Mouse (Mus musculus): Measurements from ENCODE around the gene Hs6st3. TPM values are rescaled to one million over a fixed set of nuclear protein-coding genes. Genes with fewer than 3 reads are reported as not detected.

Hs6st3 gene
- total and polyA plus RNA-seq, 3 experiments = not detected

DNA sequence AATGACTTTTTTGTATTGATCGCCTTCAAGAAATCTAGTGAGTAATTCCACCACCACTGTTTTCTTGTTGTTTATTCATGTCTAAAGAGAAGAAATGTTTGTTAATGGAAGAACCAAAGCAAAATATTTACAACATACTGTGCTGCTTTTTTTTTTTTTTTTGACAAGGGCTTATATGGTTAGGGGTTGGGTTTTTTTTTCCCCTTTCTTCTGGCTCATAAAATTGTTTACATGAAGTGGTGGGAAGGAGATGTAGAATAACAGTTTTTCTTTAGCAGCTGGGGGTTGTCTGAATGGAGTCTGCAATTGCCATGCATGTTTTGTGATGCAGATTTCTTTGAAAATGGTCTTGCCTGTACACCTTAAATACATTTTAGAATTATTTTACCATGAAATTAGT is 382.9 kb downstream of the Hs6st3 start:
- H3K36me3 ChIP-seq (replicated peaks in 1 of 2; ENCODE audit: control insufficient read depth in 1 of 2, insufficient read depth in 1 of 2, low read length in 1 of 2) = no peaks in the 10 kb centered on the region
- H3K9me3 ChIP-seq (replicated peaks; ENCODE audit: low read length) = peaks cover 20% of the 10 kb centered on the region
- no peaks in the 10 kb centered on the region for H3K79me2 ChIP-seq (replicated peaks; ENCODE audit: control insufficient read depth, extremely low read depth, insufficient read depth, poor library complexity, severe bottlenecking)
- no peak overlapping the region for H3K27ac ChIP-seq (ENCODE audit: insufficient read depth, low read depth)
- no peak overlapping the region for H3K4me3 ChIP-seq (replicated peaks in 1 of 3; ENCODE audit: low read depth in 2 of 3, low read length in 2 of 3, poor library complexity in 1 of 3)
- H3K4me2 ChIP-seq (ENCODE audit: insufficient read depth, low read depth, poor library complexity, severe bottlenecking) = no peak overlapping the region
- dilution Hi-C loops (cut with MboI; ENCODE audit: extremely low pct_ligation_motif_present, extremely low pct_unique_long_range_greater_than_20kb, low sequenced_read_pairs) (no loop called here), in situ Hi-C loops (cut with MboI; ENCODE audit: low pct_ligation_motif_present, low pct_unique_long_range_greater_than_20kb, low sequenced_read_pairs) (no loop called here)
- TF ChIP-seq NRF1 (IDR thresholded peaks at IDR 0.05; ENCODE audit: low read depth, low read length) (no peak), HCFC1 (IDR thresholded peaks at IDR 0.05; ENCODE audit: low read depth, low read length) (no peak), EP300 (IDR thresholded peaks at IDR 0.05; ENCODE audit: low read length) (no peak), USF2 (conservative IDR thresholded peaks at IDR 0.05; ENCODE audit: low read depth, low read length) (no peak), IRF4 (IDR thresholded peaks at IDR 0.05; ENCODE audit: low read depth, low read length) (no peak), MAFK (IDR thresholded peaks at IDR 0.05; ENCODE audit: insufficient replicate concordance, low read length) (no peak), BHLHE40 (IDR thresholded peaks at IDR 0.05; ENCODE audit: low read depth, low read length) (no peak), ZC3H11A (IDR thresholded peaks at IDR 0.05; ENCODE audit: low read depth, low read length) (no peak), ETS1 (conservative IDR thresholded peaks at IDR 0.05; ENCODE audit: low read depth, low read length) (no peak), MAX (IDR thresholded peaks at IDR 0.05; ENCODE audit: low read length) (no peak), UBTF (IDR thresholded peaks at IDR 0.05; ENCODE audit: low read depth, low read length) (no peak), JUN (IDR thresholded peaks at IDR 0.05; ENCODE audit: insufficient read depth, low read depth, low read length) (no peak)
- H3K4me1 ChIP-seq (ENCODE audit: control insufficient read depth in 1 of 2, insufficient read depth in 2 of 2) = no peaks in the 10 kb centered on the region
- H3K27me3 ChIP-seq (replicated peaks) = no peaks in the 10 kb centered on the region
- DNase-seq (ENCODE audit: extremely low read depth) = no peak
- no peak overlapping the region for H3K9ac ChIP-seq (ENCODE audit: insufficient read depth, low read depth)

DNA sequence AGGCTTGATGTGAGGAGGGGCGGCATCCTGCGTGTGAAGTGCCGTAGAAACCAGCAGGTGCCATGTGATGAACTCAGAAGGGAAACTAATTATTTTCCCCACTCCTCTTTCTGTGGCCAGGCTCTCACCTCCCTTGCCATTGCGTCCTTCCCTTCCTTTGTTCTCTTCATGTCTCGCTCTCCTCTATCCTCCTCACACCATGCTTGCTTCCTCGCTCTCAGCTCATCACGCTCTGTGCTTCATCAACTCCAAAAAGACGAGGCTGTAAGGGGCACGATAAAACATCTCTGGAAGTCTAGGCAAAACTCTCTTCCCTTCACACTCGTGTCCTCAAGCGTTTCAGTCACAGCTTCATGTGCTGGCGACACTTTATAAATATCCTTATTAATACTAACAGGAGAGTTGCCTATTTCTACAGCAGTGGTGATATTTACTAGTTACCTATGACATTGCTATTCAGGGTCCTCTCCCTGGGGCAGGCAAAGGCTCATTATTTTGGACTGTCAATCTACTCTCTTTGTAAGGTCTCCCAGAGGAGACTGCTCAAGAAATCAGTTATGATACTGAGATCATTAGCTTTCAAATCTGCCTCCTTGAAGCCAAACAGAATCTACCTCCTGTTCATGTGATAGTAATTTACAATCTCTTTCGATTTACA is 394.9 kb downstream of the Hs6st3 start:
- Histone ChIP-seq H3K27me3 (replicated peaks) (no peaks in the 10 kb centered on the region), H3K9me3 (replicated peaks; ENCODE audit: low read length) (peaks cover 10% of the 10 kb centered on the region), H3K4me1 (ENCODE audit: control insufficient read depth in 1 of 2, insufficient read depth in 2 of 2) (no peaks in the 10 kb centered on the region), H3K9ac (ENCODE audit: insufficient read depth, low read depth) (no peak overlapping the region), H3K79me2 (replicated peaks; ENCODE audit: control insufficient read depth, extremely low read depth, insufficient read depth, poor library complexity, severe bottlenecking) (no peaks in the 10 kb centered on the region), H3K4me3 (replicated peaks in 1 of 3; ENCODE audit: low read depth in 2 of 3, low read length in 2 of 3, poor library complexity in 1 of 3) (no peak overlapping the region), H3K36me3 (replicated peaks in 1 of 2; ENCODE audit: control insufficient read depth in 1 of 2, insufficient read depth in 1 of 2, low read length in 1 of 2) (no peaks in the 10 kb centered on the region), H3K27ac (ENCODE audit: insufficient read depth, low read depth) (no peak overlapping the region), H3K4me2 (ENCODE audit: insufficient read depth, low read depth, poor library complexity, severe bottlenecking) (no peak overlapping the region)
- dilution Hi-C loops (cut with MboI; ENCODE audit: extremely low pct_ligation_motif_present, extremely low pct_unique_long_range_greater_than_20kb, low sequenced_read_pairs) (no loop called here), in situ Hi-C loops (cut with MboI; ENCODE audit: low pct_ligation_motif_present, low pct_unique_long_range_greater_than_20kb, low sequenced_read_pairs) (no loop called here)
- no peak for DNase-seq (ENCODE audit: extremely low read depth)
- no peak for TF ChIP-seq TCF12 (IDR thresholded peaks at IDR 0.05; ENCODE audit: low read depth, low read length)
- TF ChIP-seq ZKSCAN1 (IDR thresholded peaks at IDR 0.05; ENCODE audit: borderline replicate concordance, low read depth, low read length) = no peak
- no peak for TF ChIP-seq MEF2A (IDR thresholded peaks at IDR 0.05; ENCODE audit: borderline replicate concordance, low read depth, low read length)
- no peak for TF ChIP-seq MXI1 (IDR thresholded peaks at IDR 0.05; ENCODE audit: low read depth, low read length)
- no peak for TF ChIP-seq MAX (IDR thresholded peaks at IDR 0.05; ENCODE audit: low read length)
- TF ChIP-seq POLR2AphosphoS2 (IDR thresholded peaks at IDR 0.05; ENCODE audit: low read depth, low read length) = no peak
- TF ChIP-seq TBP (conservative IDR thresholded peaks at IDR 0.05; ENCODE audit: low read depth, low read length) = no peak
- TF ChIP-seq CHD1 (IDR thresholded peaks at IDR 0.05; ENCODE audit: low read depth, low read length) = no peak
- TF ChIP-seq EP300 (IDR thresholded peaks at IDR 0.05; ENCODE audit: low read length) = no peak
- TF ChIP-seq MAZ (IDR thresholded peaks at IDR 0.05; ENCODE audit: low read depth, low read length) = no peak
- no peak for TF ChIP-seq BHLHE40 (IDR thresholded peaks at IDR 0.05; ENCODE audit: low read depth, low read length)
- TF ChIP-seq UBTF (IDR thresholded peaks at IDR 0.05; ENCODE audit: low read depth, low read length) = no peak
